Mouse (Mus musculus) CH12.LX (cell line): ENCODE measurements around the gene Tmem233.

Experiments used
- EP300 ChIP-seq: IDR thresholded peaks from 2 replicates; pipeline ENCODE4 v1.6.1; 2011; ENCODE audit warnings: low read length, improper control_type of control experiment
- MXI1 ChIP-seq: IDR thresholded peaks from 2 replicates; pipeline ENCODE4 v1.6.1; 2011; ENCODE audit warnings: mild to moderate bottlenecking, low read depth, low read length, improper control_type of control experiment
- SIN3A ChIP-seq: IDR thresholded peaks from 2 replicates; pipeline ENCODE4 v1.6.1; 2012; ENCODE audit warnings: low read length, improper control_type of control experiment, inconsistent platforms

GRCm38 (mm10) chr5:116018196-116018595, 64.8 kb downstream of the Tmem233 start:
- TF ChIP-seq SIN3A (no peak), MXI1 (no peak), EP300 (no peak)
